Mouse (Mus musculus) cerebellum, adult 2 months (tissue): Measurements from ENCODE around the gene Fgd5. TPM values are rescaled to one million over a fixed set of nuclear protein-coding genes. Genes with fewer than 3 reads are reported as not detected.

Source experiments
- DNase-seq, 2 experiments: peaks; one replicate each; pipeline ENCODE4 v3.0.0; 2021
- H3K27ac ChIP-seq: fragments of 200-500 bp; 2 replicates; pipeline ENCODE4 v1.5.1; 2012; ENCODE audit warnings: low read length, control low read depth, inconsistent platforms; ENCODE audit not compliant: insufficient read depth
- H3K27me3 ChIP-seq: fragments of 200-500 bp; 2 replicates; pipeline ENCODE4 v1.6.1; 2012; ENCODE audit warnings: inconsistent platforms, mild to moderate bottlenecking, low read length, moderate library complexity; ENCODE audit not compliant: control insufficient read depth, insufficient read depth
- H3K4me1 ChIP-seq: fragments of 200-500 bp; 2 replicates; pipeline ENCODE4 v1.6.1; 2011; ENCODE audit warnings: low read length; ENCODE audit not compliant: control insufficient read depth, insufficient read depth
- H3K4me3 ChIP-seq: fragments of 200-500 bp; replicated peaks from 2 replicates; pipeline ENCODE3; 2011; ENCODE audit warnings: mild to moderate bottlenecking, low read depth, low read length, control low read depth; ENCODE audit not compliant: insufficient read depth
- CTCF ChIP-seq: fragments of 200-500 bp; IDR thresholded peaks from 2 replicates; pipeline ENCODE4 v1.5.1; 2011; ENCODE audit warnings: low read depth, mild to moderate bottlenecking, control low read depth, low read length, moderate library complexity, borderline replicate concordance; ENCODE audit not compliant: insufficient read depth
- POLR2A ChIP-seq: fragments of 200-500 bp; IDR thresholded peaks from 2 replicates; pipeline ENCODE4 v1.6.1; 2011; ENCODE audit warnings: low read length, control low read depth, borderline replicate concordance; ENCODE audit not compliant: insufficient read depth
- WGBS: fragments of 180-500 bp; shearing (Covaris S2); methylation state at CpG from one replicate; pipeline ENCODE4 v1.1.7; 2018; 5-methylcytosine and 5-hydroxymethylcytosine counted together
- polyA plus RNA-seq: library from polyadenylated mRNA; depleted of rRNA; stranded (reverse); fragments of >200 nt; gene quantifications from 2 replicates; pipeline ENCODE4 v1.2.3, GENCODE M21; 2012

Fgd5 gene
- polyA plus RNA-seq, 1 experiment, result 4.9 TPM

GRCm38 (mm10) chr6:91996072-91996471 lies 17.4 kb downstream of the Fgd5 start:
- Histone ChIP-seq H3K4me3 (no peak overlapping the region), H3K27ac (no peak overlapping the region)
- WGBS, result 65% methylated on average over 8 of the region's 8 CpGs

GRCm38 (mm10) chr6:92002558-92003285 lies 24.0 kb downstream of the Fgd5 start:
- H3K27ac ChIP-seq, result no peak overlapping the region
- no peak for DNase-seq
- H3K4me3 ChIP-seq, result no peak overlapping the region
- WGBS, result 100% methylated on average over 1 of the region's 1 CpGs
- TF ChIP-seq POLR2A (no peak), CTCF (no peak)
- H3K4me1 ChIP-seq, result peaks cover 4% of the 10 kb centered on the region; the same call in 1 of the 2 replicates
- no peaks in the 10 kb centered on the region for H3K27me3 ChIP-seq

More at GRCm38 (mm10) chr6:91996072-91996471, 17.4 kb downstream of the Fgd5 start:
- Histone ChIP-seq H3K27me3 (no peaks in the 10 kb centered on the region), H3K4me1 (no peaks in the 10 kb centered on the region)
- DNase-seq, result no peak
- no peak for TF ChIP-seq POLR2A
- TF ChIP-seq CTCF, result no peak

GRCm38 (mm10) chr6:92003646-92004045 lies 25.0 kb downstream of the Fgd5 start:
- TF ChIP-seq CTCF (no peak), POLR2A (no peak)
- WGBS, result 38% methylated on average over 2 of the region's 2 CpGs
- no peak overlapping the region for H3K4me3 ChIP-seq
- no peak overlapping the region for H3K27ac ChIP-seq
- no peak for DNase-seq
- peaks cover 4% of the 10 kb centered on the region; the same call in 1 of the 2 replicates for H3K4me1 ChIP-seq
- no peaks in the 10 kb centered on the region for H3K27me3 ChIP-seq

- Histone ChIP-seq H3K27me3 (no peaks in the 10 kb centered on the region), H3K4me3 (no peak overlapping the region), H3K27ac (no peak overlapping the region), H3K4me1 (peaks cover 4% of the 10 kb centered on the region; the same call in 1 of the 2 replicates)
- WGBS, result 78% methylated on average over 6 of the region's 6 CpGs
- DNase-seq, result no peak
- no peak for TF ChIP-seq CTCF
- no peak for TF ChIP-seq POLR2A
These were observed 25.6 kb downstream of the Fgd5 start for GRCm38 (mm10) chr6:92004137-92004805.

- Histone ChIP-seq H3K27me3 (no peaks in the 10 kb centered on the region), H3K4me1 (peaks cover 6% of the 10 kb centered on the region), H3K4me3 (no peak overlapping the region), H3K27ac (no peak overlapping the region)
- no peak for DNase-seq
- TF ChIP-seq POLR2A (no peak), CTCF (no peak)
- 96% methylated on average over 3 of the region's 3 CpGs for WGBS
These were observed 26.1 kb downstream of the Fgd5 start for GRCm38 (mm10) chr6:92004806-92005205.

- no peaks in the 10 kb centered on the region for H3K27me3 ChIP-seq
- TF ChIP-seq CTCF, result no peak
- TF ChIP-seq POLR2A, result no peak
- 27% methylated on average over 2 of the region's 2 CpGs for WGBS
- DNase-seq, result peak; percentile 23 to 53
- H3K27ac ChIP-seq, result no peak overlapping the region
- H3K4me1 ChIP-seq, result peaks cover 12% of the 10 kb centered on the region
- H3K4me3 ChIP-seq, result no peak overlapping the region
These were observed 32.2 kb downstream of the Fgd5 start for GRCm38 (mm10) chr6:92010895-92011294.

- Histone ChIP-seq H3K4me3 (no peak overlapping the region), H3K27ac (no peak overlapping the region), H3K27me3 (no peaks in the 10 kb centered on the region), H3K4me1 (peaks cover 12% of the 10 kb centered on the region)
- no peak for TF ChIP-seq POLR2A
- no peak for TF ChIP-seq CTCF
- no peak for DNase-seq
- 80% methylated on average over 5 of the region's 5 CpGs for WGBS
These were observed 33.7 kb downstream of the Fgd5 start for GRCm38 (mm10) chr6:92012413-92012812.

GRCm38 (mm10) chr6:92013035-92013434 lies 34.4 kb downstream of the Fgd5 start:
- Histone ChIP-seq H3K4me1 (peaks cover 12% of the 10 kb centered on the region), H3K27ac (no peak overlapping the region), H3K27me3 (no peaks in the 10 kb centered on the region), H3K4me3 (no peak overlapping the region)
- WGBS, result 95% methylated on average over 6 of the region's 6 CpGs
- no peak for TF ChIP-seq CTCF
- no peak for TF ChIP-seq POLR2A
- DNase-seq, result no peak
